In genomic region chr2:33887328-33888099, GRCm38 (mm10) we compare ENCODE assay signal across 7 mouse cellular contexts. TPM values are rescaled to one million over a fixed set of nuclear protein-coding genes. Genes with fewer than 3 reads are reported as not detected.
DNase-seq lines count a peak whose midpoint lies in the region; ATAC-seq and TF ChIP-seq lines count a peak whose summit lies in the region.

Mvb12b (minus strand) TSS chr2:33887946.

- H3K9me3 ChIP-seq in hindbrain, embryonic 16.5 days (ENCODE audit: control insufficient read depth, low read length): no peaks in the 10 kb centered on the region

- peak within 1 kb of the TSS; percentile 97 for H3K9ac ChIP-seq in hindbrain, embryonic 16.5 days (ENCODE audit: low read depth, low read length)

- peak within 1 kb of the TSS; percentile 90 for H3K27ac ChIP-seq in gastrocnemius, adult 2 months
- H3K27ac ChIP-seq in hindbrain, embryonic 16.5 days (ENCODE audit: low read depth, low read length): peak within 1 kb of the TSS; percentile 94

- no peak for TF ChIP-seq CTCF in gastrocnemius, adult 2 months (IDR thresholded peaks at IDR 0.05)

- peak within 1 kb of the TSS; percentile 94 for H3K4me3 ChIP-seq in gastrocnemius, adult 2 months
- H3K4me3 ChIP-seq in hindbrain, embryonic 16.5 days (ENCODE audit: low read length): peak within 1 kb of the TSS; percentile 65

- H3K4me2 ChIP-seq in hindbrain, embryonic 16.5 days (ENCODE audit: low read length): peak within 1 kb of the TSS; percentile 77

- intact Hi-C loops in gastrocnemius, adult 2 months (cut with DNase I): loop anchor here (10.0 kb wide), 1 partner anchor 737 kb away; no protein-coding TSS in a partner anchor
- intact Hi-C loops in left cerebral cortex, postnatal 10 days (cut with DNase I): no loop called here

- peak; percentile 75 for ATAC-seq in hindbrain, embryonic 16.5 days
- ATAC-seq in megakaryocyte progenitor cell, adult 5-6 weeks (replicated peaks; ENCODE audit: poor library complexity): peak; percentile 63

- no peaks in the 10 kb centered on the region for H3K36me3 ChIP-seq in hindbrain, embryonic 16.5 days (ENCODE audit: control insufficient read depth, insufficient read depth, low read length)

- H3K4me1 ChIP-seq in hindbrain, embryonic 16.5 days (ENCODE audit: control insufficient read depth, insufficient read depth, low read depth, low read length): peaks cover 27% of the 10 kb centered on the region

- peak; percentile 63 to 74 for DNase-seq in adrenal gland, adult 18-20 months (ENCODE audit: low spot score in 2 of 2)
- peak; percentile 83 to 85 for DNase-seq in cerebellum, postnatal 25 days
- peak; percentile 83 for DNase-seq in gastrocnemius, adult 2 months
- DNase-seq in left cerebral cortex, postnatal 10 days (ENCODE audit: extremely low spot score in 1 of 2, low spot score in 2 of 2): peak in 1 of 2 experiments; percentile 80
- DNase-seq in right cerebral cortex, postnatal 14 days: peak; percentile 53

- WGBS in hindbrain, embryonic 16.5 days: under 1% methylated on average over 24 of the region's 67 CpGs

- no peaks in the 10 kb centered on the region for H3K27me3 ChIP-seq in hindbrain, embryonic 16.5 days (replicated peaks; ENCODE audit: control insufficient read depth, insufficient read depth, low read length)

RNA-seq across cellular contexts. Expression of gene Mvb12b, which starts in this region (rescaled TPM):
- 10 to 100 TPM; 17.4 to 21.9 TPM for total RNA-seq in adrenal gland, adult 18-20 months (2021)
- 10 to 100 TPM; 28.4 to 30.4 TPM for total RNA-seq in gastrocnemius, adult 2 months (2021)
- polyA plus RNA-seq in hindbrain, embryonic 16.5 days (2015; fragmentation: Nextera tagmentation; extraction: Ambion mirVana): 43.9 and 46.5 TPM in 2 replicates
- total RNA-seq in left cerebral cortex, postnatal 10 days (2021): 100 to 1,000 TPM; 108 to 114 TPM
- total RNA-seq in megakaryocyte progenitor cell, adult 5-6 weeks (2015): 30.0 and 37.1 TPM in 2 replicates
- 12.9 and 14.8 TPM in 2 replicates for total RNA-seq in megakaryocyte progenitor cell, adult 5-6 weeks (2017)
